Mouse (Mus musculus) liver, postnatal 0 days (tissue): ENCODE data around the gene Ergic2.

Experiments used
- CTCF ChIP-seq: sonication (generic); IDR thresholded peaks from 2 replicates; pipeline ENCODE4 v1.5.1; 2016; ENCODE audit warnings: antibody characterized with exemption, low read depth
- EP300 ChIP-seq: IDR thresholded peaks from 2 replicates; pipeline ENCODE4 v1.6.1; 2016; ENCODE audit warnings: antibody characterized with exemption, low read depth, mild to moderate bottlenecking

- no peak for TF ChIP-seq CTCF
- no peak for TF ChIP-seq EP300
Measured at GRCm38 (mm10) chr6:148241685-148242084, 29.5 kb upstream of the Ergic2 start.
